Mouse (Mus musculus) cerebellum, adult 9-11 months (tissue): ENCODE measurements around the gene Bpifb9a.
"Not testable (repeated sequence)": the region's sequence is repeated elsewhere in the genome, so short reads cannot be mapped to it uniquely, and the experiment has no call there.

Experiments used
- DNase-seq: peaks from one replicate; pipeline ENCODE4 v3.0.0; 2022

Gene Bpifb9a

DNA sequence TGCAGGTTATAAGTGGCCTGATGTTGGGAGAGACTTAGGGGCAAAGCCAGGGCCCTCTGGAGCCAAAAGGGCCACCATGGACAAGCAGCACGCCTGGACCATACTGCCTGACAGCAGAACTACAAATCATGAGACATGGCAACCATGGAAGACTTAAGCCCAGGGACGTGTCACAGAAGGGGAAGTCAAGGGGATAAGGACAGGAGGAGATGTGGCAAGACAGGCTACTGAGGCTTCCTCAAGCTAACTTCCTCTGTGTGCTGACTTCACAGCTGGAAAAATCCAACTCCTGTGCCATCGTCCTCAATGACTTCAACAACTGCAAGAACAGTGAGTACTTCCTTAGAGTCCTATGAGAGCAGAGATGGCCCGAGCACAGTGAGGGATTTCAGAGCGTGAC is 56.1 kb downstream of the Bpifb9a start:
- not testable (repeated sequence) for DNase-seq
